In genomic region chr9:82974962-82975341, GRCm38 (mm10) we compare ENCODE assay signal across 8 mouse cellular contexts. TPM values are rescaled to one million over a fixed set of nuclear protein-coding genes. Genes with fewer than 3 reads are reported as not detected.
DNase-seq lines count a peak whose midpoint lies in the region; ATAC-seq and TF ChIP-seq lines count a peak whose summit lies in the region.

No protein-coding gene starts in this region.

- peak overlapping the region; percentile 99 for H3K9ac ChIP-seq in heart, embryonic 12.5 days
- peak overlapping the region; percentile 97 for H3K9ac ChIP-seq in ES-E14 (ENCODE audit: insufficient read depth, low read depth, low read length, poor library complexity, severe bottlenecking)

- no peaks in the 10 kb centered on the region for H3K27me3 ChIP-seq in heart, embryonic 12.5 days (replicated peaks)
- no peaks in the 10 kb centered on the region for H3K27me3 ChIP-seq in megakaryocyte, embryonic 14.5 days (replicated peaks)

- 1% methylated on average over 55 of the region's 61 CpGs for WGBS in heart, embryonic 12.5 days

- in situ Hi-C loops in ES-E14 (cut with MboI; ENCODE audit: low sequenced_read_pairs in 2 of 2, unreplicated experiment in 2 of 2): no loop called here

- DNase-seq in heart, adult 18-20 months: no peak
- no peak for DNase-seq in ES-E14 (ENCODE audit: low read depth, low spot score)
- no peak for DNase-seq in right cerebral cortex, postnatal 10 days (ENCODE audit: low spot score in 2 of 2)
- DNase-seq in layer of hippocampus, adult 9-11 months: no peak
- no peak for DNase-seq in urinary bladder, postnatal 10 days (ENCODE audit: low spot score)

- H3K4me3 ChIP-seq in heart, embryonic 12.5 days: peak overlapping the region; percentile 99
- H3K4me3 ChIP-seq in ES-E14 (ENCODE audit: insufficient read depth in 1 of 2, low read depth in 1 of 2, low read length in 2 of 2, poor library complexity in 1 of 2, severe bottlenecking in 1 of 2): peak overlapping the region; percentile 88 to 94
- peak overlapping the region; percentile 99 for H3K4me3 ChIP-seq in megakaryocyte, embryonic 14.5 days (replicated peaks)

- peak overlapping the region; percentile 97 for H3K27ac ChIP-seq in heart, embryonic 12.5 days (ENCODE audit: poor library complexity, severe bottlenecking)
- H3K27ac ChIP-seq in ES-E14 (ENCODE audit: insufficient read depth, low read depth, low read length, poor library complexity, severe bottlenecking): peak overlapping the region; percentile 94

- peaks cover 11% of the 10 kb centered on the region for H3K4me1 ChIP-seq in heart, embryonic 12.5 days (replicated peaks)
- H3K4me1 ChIP-seq in ES-E14 (ENCODE audit: control insufficient read depth in 2 of 2, insufficient read depth in 2 of 2, low read length in 2 of 2, poor library complexity in 1 of 2): peaks cover 4 to 7% of the 10 kb centered on the region in 2 experiments; a peak in 2 of 4 replicates
- peaks cover 19% of the 10 kb centered on the region; the same call in 1 of the 2 replicates for H3K4me1 ChIP-seq in megakaryocyte, embryonic 14.5 days

- H3K4me2 ChIP-seq in heart, embryonic 12.5 days: peak overlapping the region; percentile 87

- no peaks in the 10 kb centered on the region for H3K36me3 ChIP-seq in heart, embryonic 12.5 days
- H3K36me3 ChIP-seq in ES-E14 (ENCODE audit: control insufficient read depth, insufficient read depth, low read length, poor library complexity, severe bottlenecking): no peaks in the 10 kb centered on the region
- peaks cover 8% of the 10 kb centered on the region for H3K36me3 ChIP-seq in megakaryocyte, embryonic 14.5 days (replicated peaks; ENCODE audit: low read length)

- ATAC-seq in heart, embryonic 12.5 days (ENCODE audit: insufficient number of reproducible peaks, low FRiP score): peak; percentile 68
- peak; percentile 47 for ATAC-seq in granulocyte monocyte progenitor cell, adult 5-6 weeks (replicated peaks; ENCODE audit: poor library complexity, severe bottlenecking)

- H3K9me3 ChIP-seq in heart, embryonic 12.5 days (replicated peaks): no peaks in the 10 kb centered on the region
- H3K9me3 ChIP-seq in ES-E14 (ENCODE audit: control insufficient read depth, insufficient read depth, low read depth, low read length): no peaks in the 10 kb centered on the region
- H3K9me3 ChIP-seq in megakaryocyte, embryonic 14.5 days: no peaks in the 10 kb centered on the region

TF ChIP-seq in ES-E14, 5 proteins besides CTCF, POLR2A, EP300 and RAD21:
- TF ChIP-seq ZNF384 (IDR thresholded peaks at IDR 0.05; ENCODE audit: low read depth, low read length) (no peak), HCFC1 (IDR thresholded peaks at IDR 0.05; ENCODE audit: borderline replicate concordance, insufficient read depth, low read length) (no peak), ZC3H11A (IDR thresholded peaks at IDR 0.05; ENCODE audit: borderline replicate concordance, low read depth, low read length) (no peak), CHD2 (IDR thresholded peaks at IDR 0.05; ENCODE audit: low read depth, low read length) (no peak), MAFK (IDR thresholded peaks at IDR 0.05; ENCODE audit: insufficient read depth, low read depth, low read length) (no peak)
TF ChIP-seq in ES-E14: peak in this region for 0.

RNA-seq across cellular contexts. Expression of gene Phip, which starts 0.4 kb away (rescaled TPM):
- 58.4 and 60.8 TPM in 2 replicates for polyA plus RNA-seq in heart, embryonic 12.5 days (2016; fragmentation: Nextera tagmentation; extraction: Ambion mirVana)
- total RNA-seq in heart, adult 18-20 months (2021): 10 to 100 TPM; 25.5 to 31.3 TPM
- total RNA-seq in ES-E14 (2012; rRNA removed): 52.4 and 56.7 TPM in 2 replicates
- total RNA-seq in granulocyte monocyte progenitor cell, adult 5-6 weeks (2014; fragmentation: Nextera tagmentation): 81.2 and 125 TPM in 2 replicates
- total RNA-seq in granulocyte monocyte progenitor cell, adult 5-6 weeks (2017): 115 and 142 TPM in 2 replicates
- 0.92 and 2.4 TPM in 2 replicates for polyA plus RNA-seq in megakaryocyte, embryonic 14.5 days (2012; ENCODE audit: insufficient read depth, low replicate concordance)
